ENCODE assay signal across 12 mouse cellular contexts in the genomic region with DNA sequence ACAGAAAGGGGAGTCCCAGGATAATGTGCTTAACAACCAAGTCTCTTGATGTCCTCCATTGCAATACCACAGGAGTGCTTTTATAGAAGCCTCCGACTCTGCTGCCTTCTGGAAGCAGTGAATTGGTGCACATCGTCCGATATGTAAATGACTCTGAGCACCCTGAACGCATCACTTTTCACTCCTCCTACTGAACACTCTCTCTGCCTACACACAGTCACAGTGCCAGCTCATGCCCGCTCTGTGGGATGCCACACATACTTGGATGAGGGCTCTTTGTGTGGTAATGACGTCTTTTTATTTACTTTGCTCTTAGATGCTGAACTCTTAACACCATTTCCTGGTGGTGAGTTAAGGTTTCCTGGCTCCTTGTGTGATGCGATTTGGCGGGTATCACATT.
DNase-seq lines count a peak whose midpoint lies in the region.
"Had no signal": no experiment of that assay in that cellular context is flagged by ENCODE, and none has a peak within 500 bp of the region (broad histone marks: within the 10 kb centered on the region; RNA-seq: fewer than 3 reads in every experiment).

No protein-coding gene starts in this region.

- DNase-seq in lung, adult 18-20 months, result peak; percentile 20 to 53
- DNase-seq in lung, postnatal 14 days, result no peak
- peak; percentile 7 to 16 for DNase-seq in frontal cortex, postnatal 10 days (ENCODE audit: low spot score in 2 of 2)
- DNase-seq in left cerebral cortex, adult 9 months (ENCODE audit: low spot score in 2 of 2), result peak; percentile 15 to 67
- peak; percentile 50 for DNase-seq in right cerebral cortex, postnatal 25 days
- no peak for DNase-seq in retina, postnatal 1 day
- DNase-seq in cerebellum, adult 11-12 months, result no peak
- DNase-seq in thymus, postnatal 25 days, result no peak
- DNase-seq: cerebellum, adult 9-10 months; gastrocnemius, postnatal 25 days; heart, postnatal 10 days; kidney, postnatal 14 days had no signal

Comparison
In these comparisons a context has a peak if more than half of its experiments do, and no peak if none do; other contexts are left out.
1. DNase-seq: peak in lung, adult 18-20 months (2 of 2), frontal cortex, postnatal 10 days (2 of 2), left cerebral cortex, adult 9 months (2 of 2) and right cerebral cortex, postnatal 25 days (single experiment); none in lung, postnatal 14 days (single experiment), retina, postnatal 1 day (single experiment), cerebellum, adult 11-12 months (single experiment) and thymus, postnatal 25 days (single experiment).